Mouse (Mus musculus): Measurements from ENCODE around the gene Cactin. TPM values are rescaled to one million over a fixed set of nuclear protein-coding genes. Genes with fewer than 3 reads are reported as not detected.

The Cactin gene
- total RNA-seq, 1 experiment from 2014 or later, result 35.1 TPM

DNA sequence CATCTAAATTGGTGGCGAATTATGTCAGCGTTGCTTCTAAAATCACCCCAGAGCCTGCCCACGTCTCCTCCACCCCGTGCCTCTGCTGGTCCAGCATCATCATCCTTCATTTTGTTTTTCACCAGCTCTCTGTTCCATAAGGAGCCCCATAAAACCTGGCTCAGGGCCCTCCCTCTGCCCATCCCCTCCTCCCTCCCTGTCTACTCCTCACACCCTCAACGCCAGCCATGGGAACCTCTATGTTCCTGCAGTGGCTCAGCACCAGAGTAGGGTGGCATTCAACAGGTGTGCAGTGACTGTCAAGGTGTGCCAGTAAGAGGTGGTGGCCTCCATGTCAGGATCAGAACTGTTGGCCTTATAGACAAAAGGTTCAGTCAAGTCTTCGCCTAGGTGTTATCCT is 25.7 kb upstream of the Cactin start:
- no peak for ATAC-seq (replicated peaks; ENCODE audit: low read depth, poor library complexity, severe bottlenecking)

DNA sequence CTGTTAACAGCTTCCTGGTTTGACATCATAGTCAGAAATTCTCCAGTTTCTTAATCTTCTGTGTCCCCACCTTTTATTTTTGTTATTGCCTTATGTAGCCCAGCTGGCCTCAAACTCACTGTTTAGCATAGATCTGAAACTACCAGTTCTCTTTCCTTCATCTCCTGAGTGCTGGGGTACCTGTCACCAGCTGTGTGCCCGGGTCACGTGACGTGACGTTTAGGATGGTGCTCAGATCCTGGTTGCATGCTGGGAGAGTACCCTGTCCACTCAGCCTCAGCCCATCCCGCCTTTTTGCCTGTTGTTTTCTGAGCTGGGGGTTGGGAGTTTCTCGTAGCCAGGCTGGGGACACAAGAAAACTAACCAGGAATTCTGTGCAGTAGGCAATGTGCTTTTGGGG is 23.7 kb upstream of the Cactin start:
- no peak for ATAC-seq (replicated peaks; ENCODE audit: low read depth, poor library complexity, severe bottlenecking)

DNA sequence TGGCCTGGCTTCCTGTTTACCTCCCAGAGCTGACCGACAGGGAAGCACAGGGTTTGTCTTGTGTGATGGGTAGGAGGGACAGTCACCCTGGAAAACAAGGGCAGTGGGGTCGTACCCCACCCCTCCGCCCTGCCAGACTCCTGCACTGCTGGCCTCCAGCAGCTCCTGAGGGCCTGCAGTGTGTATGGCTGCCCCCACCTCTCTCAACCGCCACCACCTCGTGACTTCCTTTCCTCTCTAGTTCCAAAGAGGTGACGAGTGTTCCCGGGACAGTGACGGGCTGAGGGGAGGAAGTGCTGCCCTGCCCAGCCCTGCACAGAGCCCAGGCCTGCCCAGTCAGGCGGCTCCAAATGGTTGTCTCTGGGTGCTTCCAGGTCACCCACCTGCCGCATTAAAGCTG is 23.1 kb upstream of the Cactin start:
- ATAC-seq (replicated peaks; ENCODE audit: low read depth, poor library complexity, severe bottlenecking), result peak; percentile 67

DNA sequence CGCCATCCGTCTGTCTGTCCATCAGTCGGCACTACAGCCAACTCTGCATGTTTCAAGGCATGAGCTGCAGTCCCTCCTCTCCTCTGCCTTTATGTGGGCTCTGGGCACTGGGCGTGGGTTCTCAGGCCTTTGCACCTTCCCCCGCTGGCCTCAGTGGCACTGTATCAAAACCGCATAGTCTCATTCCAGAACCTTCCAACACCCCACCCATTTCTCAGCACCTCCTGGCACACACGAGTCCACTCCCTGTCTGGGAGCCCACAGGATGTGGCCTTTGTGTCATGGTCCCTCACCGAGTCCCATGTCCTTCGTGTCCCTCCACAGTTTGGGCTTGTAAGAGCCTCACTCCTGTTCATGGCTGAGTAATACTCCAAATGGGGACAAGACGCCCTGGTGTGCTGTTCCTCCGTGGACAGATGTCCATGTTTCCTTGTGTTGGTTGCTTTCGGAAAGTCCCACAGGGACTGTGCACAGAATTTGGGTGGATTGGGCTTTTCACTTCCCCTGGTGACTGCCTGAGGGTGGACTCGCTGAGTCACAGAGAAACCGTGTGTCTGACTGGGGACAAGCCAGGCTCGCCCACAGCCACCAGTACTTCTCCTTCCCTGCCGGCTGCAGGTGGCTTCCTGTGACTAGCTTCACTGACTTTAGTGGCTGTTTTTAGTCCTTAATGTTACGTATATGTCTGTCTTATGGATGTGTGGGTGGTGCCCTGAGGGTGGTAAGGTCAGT is 22.4 kb upstream of the Cactin start:
- peak; percentile 53 for ATAC-seq (replicated peaks; ENCODE audit: low read depth, poor library complexity, severe bottlenecking)

DNA sequence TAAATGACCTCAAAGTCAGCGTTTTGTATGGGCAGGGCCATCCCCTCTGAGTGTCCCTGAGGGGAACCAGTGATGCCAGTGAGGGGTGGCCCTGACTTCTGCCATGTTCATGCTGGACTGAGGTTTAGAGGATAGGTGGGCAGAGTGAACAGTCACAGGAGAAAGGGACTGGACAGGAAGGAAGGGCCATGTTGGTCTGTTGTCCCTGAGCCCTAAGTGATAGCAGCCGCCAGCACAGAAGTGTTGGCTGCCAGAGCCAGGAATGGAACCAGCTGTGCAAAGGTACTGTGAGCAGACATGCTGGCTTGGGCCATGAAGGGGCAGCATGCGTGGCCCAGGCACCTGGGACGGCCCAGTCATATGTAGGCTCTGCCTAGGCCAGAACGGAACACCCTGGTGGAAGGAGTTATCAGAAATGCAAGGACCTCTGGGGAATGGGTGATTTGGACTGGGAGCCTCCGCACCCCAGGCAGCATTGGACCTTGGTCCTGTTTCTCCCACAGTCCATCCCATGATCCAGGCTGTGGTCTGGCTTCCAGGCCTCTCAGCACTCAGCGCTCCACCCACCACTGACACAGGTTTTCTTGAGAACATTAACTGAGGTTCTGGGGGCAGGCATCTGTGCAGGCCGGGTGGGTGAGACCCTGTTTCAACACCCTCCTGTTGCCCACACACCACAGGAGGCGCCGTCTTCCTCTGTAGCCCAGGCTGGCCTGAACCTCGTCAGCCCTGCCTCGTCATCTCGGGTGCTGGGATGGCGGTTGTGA is 21.1 kb upstream of the Cactin start:
- ATAC-seq (replicated peaks; ENCODE audit: low read depth, poor library complexity, severe bottlenecking), result no peak

DNA sequence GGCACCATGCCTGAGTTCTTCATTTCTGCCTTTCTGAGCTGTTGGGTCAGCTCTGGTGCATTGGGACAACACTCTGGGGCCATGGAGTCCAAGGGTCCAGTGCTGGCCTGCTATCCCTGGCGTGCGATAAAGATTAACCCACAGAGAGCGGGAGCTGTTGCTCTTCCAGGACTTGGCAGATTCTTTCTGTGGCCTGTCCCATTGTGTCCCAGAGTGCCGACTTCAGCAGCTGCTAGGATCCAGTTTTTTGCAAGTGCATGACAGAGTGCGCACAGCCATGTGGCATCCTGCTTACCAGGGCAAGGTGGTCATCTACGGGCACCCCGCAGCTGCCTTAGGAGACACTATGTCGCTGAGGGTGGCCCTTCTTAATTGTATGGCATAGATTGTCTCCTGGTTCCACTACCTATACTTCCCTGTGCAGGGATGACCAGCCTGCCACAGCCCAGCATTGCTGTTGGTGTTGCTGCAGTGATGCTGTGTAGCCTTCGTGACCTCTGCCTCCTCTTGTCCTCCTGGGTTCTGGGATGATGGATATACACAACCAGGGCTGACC is 20.5 kb upstream of the Cactin start:
- no peak for ATAC-seq (replicated peaks; ENCODE audit: low read depth, poor library complexity, severe bottlenecking)

DNA sequence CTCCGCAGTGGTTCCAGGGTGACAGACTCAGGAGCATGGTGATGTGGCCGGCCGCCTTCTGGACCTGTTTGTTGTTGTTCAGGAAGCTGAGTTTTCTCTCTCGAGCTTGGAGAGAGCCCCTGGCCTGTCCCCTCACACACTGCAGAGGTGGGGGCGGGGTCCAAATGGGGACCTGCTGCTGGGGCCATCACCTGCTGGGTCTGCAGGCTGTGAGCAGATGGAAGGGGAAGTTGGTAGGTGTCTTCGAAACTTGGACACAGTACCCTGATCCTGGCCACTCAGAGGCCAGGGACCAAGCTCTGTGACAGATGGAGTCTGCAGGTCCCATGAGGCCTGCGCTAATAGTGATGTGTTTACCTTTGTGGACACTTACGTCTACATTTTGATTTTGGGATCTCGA is 19.6 kb upstream of the Cactin start:
- ATAC-seq (replicated peaks; ENCODE audit: low read depth, poor library complexity, severe bottlenecking), result no peak

DNA sequence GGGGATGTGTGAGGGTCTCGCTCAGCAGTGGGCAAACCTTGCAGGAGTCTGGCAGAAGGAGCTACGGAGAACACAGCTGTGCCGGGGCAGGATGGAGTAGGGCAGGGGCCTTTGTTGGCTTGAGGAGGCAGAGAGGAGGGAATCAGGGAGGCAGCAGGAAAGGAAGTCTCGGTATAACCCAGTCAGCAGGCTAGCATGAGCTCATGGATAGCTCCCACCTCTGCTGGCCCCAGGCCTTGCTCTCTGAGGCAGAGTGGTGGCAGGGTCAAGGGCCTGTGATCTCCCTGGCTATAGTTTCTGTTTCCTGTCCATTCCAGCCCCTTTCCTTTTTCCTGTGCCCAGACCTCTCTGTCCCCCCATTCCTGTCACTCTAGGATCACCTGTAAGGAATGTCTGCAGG is 18.6 kb upstream of the Cactin start:
- no peak for ATAC-seq (replicated peaks; ENCODE audit: low read depth, poor library complexity, severe bottlenecking)

DNA sequence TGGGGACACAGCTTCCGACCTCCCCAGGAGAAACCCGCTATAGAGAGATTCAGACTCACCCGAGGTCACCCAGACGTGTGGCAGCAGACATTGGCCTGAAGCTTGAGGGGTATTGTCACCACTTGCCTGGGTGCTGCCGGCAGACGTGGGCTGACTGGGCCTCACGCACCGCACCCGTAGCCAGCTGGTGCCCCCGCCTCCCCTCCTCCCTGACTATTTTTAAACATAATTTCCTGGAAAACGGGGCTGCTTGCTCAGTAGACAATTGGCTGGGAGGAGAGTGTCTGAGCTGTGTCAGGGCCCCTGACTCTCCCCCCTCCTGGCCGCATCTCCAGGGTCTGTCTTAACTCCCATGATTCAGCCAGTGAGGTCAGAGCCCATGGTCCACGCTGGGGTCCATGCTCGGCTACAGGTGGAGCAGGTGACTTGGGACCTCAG is 18.1 kb upstream of the Cactin start:
- ATAC-seq (replicated peaks; ENCODE audit: low read depth, poor library complexity, severe bottlenecking), result no peak

DNA sequence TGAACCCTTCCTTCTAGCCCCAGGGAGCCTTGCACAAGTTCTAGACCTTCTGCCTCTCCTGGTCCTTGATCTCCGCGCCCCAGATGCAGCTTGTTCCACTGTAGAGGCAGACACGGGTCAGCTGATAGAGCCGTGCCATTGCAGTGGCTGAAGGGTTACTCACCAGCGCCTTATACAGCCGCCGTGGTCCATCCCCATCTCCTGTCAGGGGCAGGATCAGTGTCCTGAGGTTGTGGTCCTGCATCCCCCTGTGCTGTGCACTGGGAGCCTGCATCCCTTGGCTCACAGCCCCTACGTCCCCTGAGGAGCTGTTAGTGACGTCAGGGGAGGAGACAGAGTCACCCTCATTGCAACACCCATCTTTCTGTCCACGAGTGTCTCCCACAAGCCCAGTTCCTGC is 17.6 kb upstream of the Cactin start:
- peak; percentile 7 for ATAC-seq (replicated peaks; ENCODE audit: low read depth, poor library complexity, severe bottlenecking)

DNA sequence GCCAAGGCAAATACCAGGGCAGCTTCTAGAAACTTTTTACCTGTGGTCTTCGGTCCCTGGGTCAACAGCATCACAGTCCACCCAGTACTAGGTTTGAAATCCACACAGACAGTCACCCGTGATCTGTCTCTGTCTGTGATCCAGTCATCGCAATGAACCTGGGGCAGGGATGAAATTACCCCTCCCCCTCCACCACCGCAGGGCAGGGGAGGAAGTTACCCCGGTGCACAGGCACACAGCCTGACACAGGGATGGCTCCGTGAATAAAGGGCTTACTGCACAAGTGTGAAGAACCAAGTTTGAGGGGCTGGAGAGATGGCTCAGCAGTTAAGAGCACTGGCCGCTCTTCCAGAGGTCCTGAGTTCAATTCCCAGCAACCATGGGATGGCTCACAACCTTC is 17.1 kb upstream of the Cactin start:
- 0 out of 2 replicates have a peak, but pooled peaks have one; percentile 21 for ATAC-seq (replicated peaks; ENCODE audit: low read depth, poor library complexity, severe bottlenecking)

DNA sequence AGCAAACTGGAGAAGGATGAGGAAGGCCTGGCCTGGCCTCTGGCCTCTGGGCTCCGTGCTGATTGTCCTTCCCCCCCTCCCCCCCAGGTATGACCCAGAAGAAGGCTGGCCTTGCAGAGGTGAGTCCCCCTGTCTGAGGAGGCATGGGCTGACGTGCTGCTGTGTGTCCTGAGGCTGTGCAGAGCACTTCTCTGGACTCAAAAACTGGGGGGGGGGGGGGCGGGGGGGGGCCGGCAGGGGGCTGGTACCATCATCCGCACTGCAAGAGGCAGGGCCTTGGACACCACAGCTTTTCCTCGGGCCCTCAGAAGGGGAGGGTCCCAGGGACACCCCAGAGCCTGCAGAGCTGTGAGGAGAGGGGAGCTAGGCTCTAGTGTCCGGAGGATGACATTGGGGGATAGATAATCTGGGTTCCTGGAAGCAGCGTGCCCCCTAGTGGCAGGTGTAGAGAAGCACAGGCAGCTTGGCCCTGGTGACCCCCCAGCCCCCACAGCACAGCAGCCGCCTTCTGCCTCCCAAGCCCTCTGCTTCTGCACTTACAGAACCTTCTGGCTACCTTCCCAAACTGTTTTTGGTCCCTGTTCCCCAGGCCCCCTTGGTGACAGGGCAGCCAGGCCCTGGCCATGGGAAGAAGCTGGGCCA is 16.2 kb upstream of the Cactin start:
- peak; percentile 79 for ATAC-seq (replicated peaks; ENCODE audit: low read depth, poor library complexity, severe bottlenecking)

DNA sequence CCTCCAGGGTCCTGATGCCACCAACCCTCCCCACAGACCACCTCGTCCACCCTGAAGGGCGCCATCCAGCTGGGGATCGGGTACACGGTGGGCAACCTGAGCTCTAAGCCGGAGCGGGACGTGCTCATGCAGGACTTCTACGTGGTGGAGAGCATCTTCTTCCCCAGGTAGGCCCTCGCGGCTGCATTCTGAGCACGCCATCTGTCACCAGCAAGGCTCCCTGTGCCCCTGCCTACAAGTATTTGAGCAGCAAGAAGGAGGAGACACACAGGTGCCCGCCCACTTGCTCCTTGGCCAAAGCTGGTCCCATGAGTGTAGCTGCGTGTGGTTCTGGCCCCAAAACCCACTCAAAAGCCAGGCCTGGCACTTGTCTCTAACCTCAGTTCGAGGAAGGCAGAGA is 15.2 kb upstream of the Cactin start:
- no peak for ATAC-seq (replicated peaks; ENCODE audit: low read depth, poor library complexity, severe bottlenecking)

DNA sequence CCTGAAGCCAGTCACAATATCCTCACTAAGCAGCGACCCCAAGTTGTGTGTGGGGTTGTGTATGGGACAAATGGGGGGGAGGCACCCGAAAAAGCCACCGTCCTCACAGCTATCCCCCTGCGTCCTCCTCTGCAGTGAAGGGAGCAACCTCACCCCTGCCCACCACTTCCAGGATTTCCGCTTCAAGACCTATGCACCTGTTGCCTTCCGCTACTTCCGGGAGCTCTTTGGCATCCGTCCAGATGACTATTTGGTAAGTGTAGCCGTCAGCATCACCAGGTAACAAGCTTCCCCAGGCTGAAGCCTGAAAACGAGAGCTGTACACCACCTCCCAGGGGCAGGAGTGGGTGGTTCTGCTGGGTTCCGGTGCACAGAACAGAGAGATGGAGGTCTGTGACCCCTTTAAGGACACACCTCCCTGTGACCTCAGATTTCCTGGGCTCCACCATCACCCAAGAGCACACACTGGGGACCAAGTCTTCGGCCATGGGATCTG is 14.7 kb upstream of the Cactin start:
- ATAC-seq (replicated peaks; ENCODE audit: low read depth, poor library complexity, severe bottlenecking), result no peak

DNA sequence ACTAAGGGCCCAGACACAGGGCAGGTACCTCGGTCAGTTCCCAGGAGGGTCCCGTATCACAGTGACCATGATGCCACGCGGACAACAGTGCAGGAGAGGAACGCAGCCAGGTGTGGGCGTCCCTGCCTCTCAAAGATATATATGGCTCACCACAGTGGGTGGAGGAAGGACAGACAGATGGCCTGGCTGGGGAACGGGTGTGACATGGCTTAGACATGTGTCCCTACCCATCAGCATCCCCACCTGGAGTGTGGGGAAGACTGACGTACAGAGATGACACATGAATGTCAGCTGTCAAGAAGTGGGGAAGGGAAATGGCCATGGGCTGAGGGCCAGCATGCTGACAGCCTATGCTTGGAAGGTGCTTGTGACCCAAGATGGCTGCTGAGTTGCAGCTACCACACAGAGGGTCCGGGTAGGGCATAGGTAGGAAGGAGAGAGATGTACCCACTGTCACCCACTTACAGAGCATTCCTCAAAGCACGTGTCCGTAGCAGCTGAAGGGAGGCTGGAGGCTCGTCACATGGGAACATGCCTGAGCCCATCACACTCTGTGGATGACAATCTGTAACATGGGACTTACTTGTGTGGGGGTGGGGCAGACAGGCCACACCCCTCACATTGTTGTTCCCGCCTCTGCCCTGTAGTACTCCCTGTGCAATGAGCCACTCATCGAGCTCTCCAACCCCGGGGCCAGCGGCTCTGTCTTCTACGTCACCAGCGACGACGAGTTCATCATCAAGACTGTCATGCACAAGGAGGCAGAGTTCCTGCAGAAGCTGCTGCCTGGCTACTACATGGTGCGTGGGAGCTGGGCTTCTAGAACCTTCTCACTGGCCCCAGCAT is 13.8 kb upstream of the Cactin start:
- ATAC-seq (replicated peaks; ENCODE audit: low read depth, poor library complexity, severe bottlenecking), result no peak

DNA sequence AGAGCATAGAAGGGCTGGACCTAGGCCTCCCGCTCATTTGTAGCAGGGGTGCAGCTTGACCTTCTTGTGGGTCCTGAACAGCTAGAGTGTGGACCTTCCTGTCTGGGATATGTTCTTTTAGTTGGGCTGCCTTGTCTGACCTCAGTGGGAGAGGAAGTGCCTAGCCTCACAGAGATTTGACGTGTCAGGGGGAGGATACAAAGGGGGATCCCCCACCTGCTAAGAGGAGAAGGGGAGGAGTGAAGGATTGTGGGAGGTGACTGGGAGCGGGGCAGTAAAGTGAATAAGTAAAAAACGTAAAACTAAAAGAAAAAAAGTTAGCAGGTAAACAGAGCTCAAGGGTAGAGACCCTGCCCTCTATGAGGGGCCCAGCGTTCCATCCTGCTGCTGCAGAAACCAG is 11.3 kb upstream of the Cactin start:
- no peak for ATAC-seq (replicated peaks; ENCODE audit: low read depth, poor library complexity, severe bottlenecking)

DNA sequence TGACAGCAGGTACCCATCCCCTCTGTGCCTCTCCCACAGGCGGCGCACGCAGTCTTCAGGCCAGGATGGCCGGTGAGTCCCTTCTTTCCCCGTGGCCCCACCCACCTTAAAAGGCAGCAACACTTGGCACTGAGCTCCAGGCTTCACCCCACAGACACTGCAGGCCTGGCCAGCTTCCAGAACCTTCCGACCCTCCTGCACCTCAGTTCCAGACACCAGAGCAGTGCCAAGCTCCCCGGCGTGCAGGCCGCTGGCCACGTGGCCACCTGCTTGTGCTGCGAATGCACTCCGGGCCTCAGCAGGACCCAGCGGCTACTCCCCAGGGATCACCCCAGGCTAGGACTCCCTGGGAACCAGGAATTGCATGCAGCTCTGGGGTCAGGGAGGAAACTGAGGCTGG is 7.3 kb upstream of the Cactin start:
- ATAC-seq (replicated peaks; ENCODE audit: low read depth, poor library complexity, severe bottlenecking), result no peak

DNA sequence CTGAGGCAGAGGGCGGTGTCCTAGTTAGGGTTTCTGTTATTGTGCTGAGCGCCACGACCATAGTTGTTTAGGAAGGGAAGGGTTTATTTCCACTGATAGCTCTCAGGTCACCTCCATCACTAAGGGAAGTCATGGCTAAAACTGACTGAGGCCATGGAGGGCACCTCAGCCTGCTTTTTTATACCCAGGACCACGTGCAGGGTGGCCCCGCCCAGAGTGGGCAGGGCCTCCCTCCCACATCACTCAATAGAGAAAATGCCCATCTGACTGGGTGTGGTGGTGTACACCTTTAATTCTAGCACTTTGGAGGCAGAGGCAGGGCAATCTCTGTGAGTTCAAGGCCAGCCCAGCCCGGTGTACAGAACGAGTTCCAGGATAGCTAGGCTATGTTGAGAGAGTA is 6.7 kb upstream of the Cactin start:
- no peak for ATAC-seq (replicated peaks; ENCODE audit: low read depth, poor library complexity, severe bottlenecking)

DNA sequence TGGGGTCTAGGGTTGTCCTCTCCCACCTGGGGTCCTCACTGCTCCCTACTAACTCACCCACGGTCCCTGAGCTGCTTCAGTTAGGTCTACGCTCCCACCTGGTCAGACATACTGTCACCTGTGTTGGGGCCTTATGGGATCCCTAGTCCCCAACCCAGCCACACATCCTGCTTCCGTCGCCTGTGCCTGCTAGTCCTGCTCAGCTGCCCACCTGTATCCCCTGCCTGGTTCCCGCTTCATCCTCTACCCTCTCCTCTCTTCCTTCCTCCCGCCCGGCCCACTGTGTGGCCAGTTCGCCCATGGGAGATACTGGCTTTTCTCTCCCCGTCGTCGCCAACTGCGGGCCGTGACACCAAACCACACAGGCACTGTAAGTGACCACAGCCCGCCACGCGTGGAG is 5.3 kb upstream of the Cactin start:
- no peak for ATAC-seq (replicated peaks; ENCODE audit: low read depth, poor library complexity, severe bottlenecking)
